In genomic region chr6:30287958-30288357, GRCm38 (mm10) we compare ENCODE assay signal across 14 mouse cellular contexts. TPM values are rescaled to one million over a fixed set of nuclear protein-coding genes. Genes with fewer than 3 reads are reported as not detected.
A peak's percentile ranks its signal among the peaks of the same experiment; 100 is the strongest.
DNase-seq lines count a peak whose midpoint lies in the region; ATAC-seq and TF ChIP-seq lines count a peak whose summit lies in the region.
"Had no signal": no experiment of that assay in that cellular context is flagged by ENCODE, and none has a peak within 500 bp of the region (broad histone marks: within the 10 kb centered on the region; RNA-seq: fewer than 3 reads in every experiment).

No protein-coding gene starts in this region.

- intact Hi-C loops in heart, adult 2 months (cut with DNase I), result no loop called here
- intact Hi-C loops in heart, postnatal 25 days (cut with DNase I), result no loop called here

- no peak overlapping the region for H3K9ac ChIP-seq in heart, adult 2 months (ENCODE audit: low read depth, low read length)
- H3K9ac ChIP-seq: heart, embryonic 13.5 days; hindbrain, embryonic 14.5 days; limb, embryonic 15.5 days; midbrain, embryonic 15.5 days had no signal

- peaks cover 6% of the 10 kb centered on the region for H3K4me1 ChIP-seq in heart, adult 2 months (ENCODE audit: control insufficient read depth, insufficient read depth, low read length)
- H3K4me1 ChIP-seq: limb, embryonic 15.5 days; midbrain, embryonic 15.5 days had no signal

- TF ChIP-seq CTCF in heart, adult 2 months (IDR thresholded peaks at IDR 0.05), result no peak

- no peaks in the 10 kb centered on the region for H3K27me3 ChIP-seq in heart, adult 2 months (ENCODE audit: control insufficient read depth, insufficient read depth, low read length)
- H3K27me3 ChIP-seq: heart, embryonic 13.5 days; limb, embryonic 15.5 days; midbrain, embryonic 15.5 days had no signal

- no peak for ATAC-seq in CD4-positive, CD25-positive, alpha-beta regulatory T cell, adult 4 months
- ATAC-seq: midbrain, embryonic 15.5 days had no signal

- no peak overlapping the region for H3K4me3 ChIP-seq in heart, adult 2 months
- H3K4me3 ChIP-seq: heart, embryonic 13.5 days; limb, embryonic 15.5 days; midbrain, embryonic 15.5 days had no signal

- no peak for TF ChIP-seq POLR2A in heart, adult 2 months (IDR thresholded peaks at IDR 0.05; ENCODE audit: insufficient read depth, low read depth, low read length)

- peak; percentile 31 to 48 for DNase-seq in heart, adult 2 months
- DNase-seq in heart, postnatal 25 days (ENCODE audit: low spot score), result no peak
- peak; percentile 16 for DNase-seq in lung, postnatal 10 days
- DNase-seq in lung, postnatal 25 days (ENCODE audit: low spot score), result no peak
- peak; percentile 57 for DNase-seq in adrenal gland, postnatal 14 days
- DNase-seq in gastrocnemius, postnatal 10 days, result peak; percentile 7
- no peak for DNase-seq in frontal cortex, postnatal 25 days (ENCODE audit: low spot score in 2 of 2)
- DNase-seq: retina, postnatal 1 day; thymus, adult 2 months had no signal

- peaks cover 12% of the 10 kb centered on the region for H3K79me2 ChIP-seq in heart, adult 2 months (replicated peaks; ENCODE audit: control insufficient read depth, insufficient read depth, low read length)

- H3K36me3 ChIP-seq in heart, adult 2 months (ENCODE audit: control insufficient read depth, insufficient read depth, low read length), result peaks cover 33% of the 10 kb centered on the region

- H3K27ac ChIP-seq in heart, adult 2 months, result no peak overlapping the region; the same call in 1 of the 2 replicates
- H3K27ac ChIP-seq: heart, embryonic 13.5 days; hindbrain, embryonic 14.5 days; limb, embryonic 15.5 days; midbrain, embryonic 15.5 days had no signal

- WGBS in heart, adult 2 months, result 58% methylated on average over 6 of the region's 6 CpGs

- no peak for TF ChIP-seq EP300 in heart, adult 2 months (IDR thresholded peaks at IDR 0.05; ENCODE audit: insufficient read depth, low read depth, low read length)

RNA-seq across cellular contexts. Expression of gene Ube2h, which starts 16.4 kb away (rescaled TPM):
- total RNA-seq in heart, adult 2 months (2021), result 10 to 100 TPM; 61.5 to 61.7 TPM
- 29.4 and 44.2 TPM in 2 replicates for polyA plus RNA-seq in heart, adult 2 months (2012; rRNA removed)
- total RNA-seq in heart, postnatal 25 days (2021), result 10 to 100 TPM; 64.4 to 80.8 TPM
- 116 and 124 TPM in 2 replicates for total RNA-seq in adrenal gland, postnatal 14 days (2021)
- total RNA-seq in gastrocnemius, postnatal 10 days (2021), result 10 to 100 TPM; 64.8 to 68.6 TPM
- 100 to 1,000 TPM; 145 to 167 TPM for polyA plus RNA-seq in CD4-positive, CD25-positive, alpha-beta regulatory T cell, adult 4 months (2017; shearing (Covaris generic))

Comparison
In these comparisons a context has a peak if more than half of its experiments do, and no peak if none do; other contexts are left out.
1. DNase-seq: peak in heart, adult 2 months (2 of 2), lung, postnatal 10 days (single experiment), adrenal gland, postnatal 14 days (single experiment) and gastrocnemius, postnatal 10 days (single experiment); none in heart, postnatal 25 days (single experiment), lung, postnatal 25 days (single experiment) and frontal cortex, postnatal 25 days (0 of 2).